Mouse (Mus musculus): ENCODE measurements around the gene Smox. TPM values are rescaled to one million over a fixed set of nuclear protein-coding genes. Genes with fewer than 3 reads are reported as not detected.

The Smox gene
- polyA plus RNA-seq, 1 experiment from 2014 or later = 26.9 TPM

DNA sequence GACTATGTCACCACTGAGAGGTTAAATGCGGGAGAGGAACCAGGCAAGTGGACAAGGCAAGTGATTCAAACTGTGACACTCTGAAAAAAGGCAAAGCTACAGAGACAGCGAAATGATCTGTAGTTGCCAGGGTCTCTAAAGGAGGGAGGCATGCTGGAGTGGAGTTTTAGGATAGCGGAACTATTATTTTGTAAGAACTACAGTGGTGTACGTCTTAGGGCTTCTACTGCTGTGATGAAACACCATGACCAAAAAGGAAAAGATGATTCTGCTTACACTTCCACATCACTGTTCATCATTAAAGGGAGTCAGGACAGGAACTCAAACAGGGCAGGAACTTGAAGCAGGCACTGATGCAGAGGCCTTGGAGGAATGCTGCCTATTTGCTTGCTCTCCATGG is 12.4 kb upstream of the Smox start:
- H3K27ac ChIP-seq (ENCODE audit: low read depth, low read length) = no peak overlapping the region
- no peaks in the 10 kb centered on the region for H3K27me3 ChIP-seq (ENCODE audit: control insufficient read depth, insufficient read depth, low read length)
- ATAC-seq (ENCODE audit: low FRiP score) (no peak), DNase-seq (ENCODE audit: low spot score, missing footprints) (peak; percentile 53)
- no peak overlapping the region for H3K4me3 ChIP-seq (ENCODE audit: low read depth, low read length)
- H3K9ac ChIP-seq (ENCODE audit: low read length) = no peak overlapping the region
- H3K4me1 ChIP-seq (ENCODE audit: control insufficient read depth, insufficient read depth, low read length) = no peaks in the 10 kb centered on the region
- 86% methylated on average over 4 of the region's 4 CpGs for WGBS
- H3K9me3 ChIP-seq (ENCODE audit: control insufficient read depth, low read length) = no peaks in the 10 kb centered on the region
- no peak overlapping the region for H3K4me2 ChIP-seq
- no peaks in the 10 kb centered on the region for H3K36me3 ChIP-seq (ENCODE audit: control insufficient read depth, insufficient read depth, low read length)

DNA sequence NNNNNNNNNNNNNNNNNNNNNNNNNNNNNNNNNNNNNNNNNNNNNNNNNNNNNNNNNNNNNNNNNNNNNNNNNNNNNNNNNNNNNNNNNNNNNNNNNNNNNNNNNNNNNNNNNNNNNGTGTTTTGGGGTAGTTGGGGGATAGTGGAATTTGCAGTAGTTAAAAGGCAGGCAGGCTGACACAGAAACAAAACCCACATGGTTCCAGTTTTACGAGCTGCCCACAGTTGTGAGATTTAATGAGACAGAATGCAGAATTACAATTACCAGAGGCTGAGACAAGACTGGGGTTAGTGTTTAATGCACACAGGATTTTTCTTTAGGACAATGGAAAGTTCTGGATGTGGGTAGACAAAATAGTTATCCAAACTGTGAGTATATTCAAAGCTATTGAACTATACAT is 9.6 kb upstream of the Smox start:
- no peak for DNase-seq (ENCODE audit: low spot score, missing footprints)
- Histone ChIP-seq H3K4me3 (ENCODE audit: low read depth, low read length) (no peak overlapping the region), H3K4me1 (ENCODE audit: control insufficient read depth, insufficient read depth, low read length) (no peaks in the 10 kb centered on the region), H3K27me3 (ENCODE audit: control insufficient read depth, insufficient read depth, low read length) (no peaks in the 10 kb centered on the region), H3K9me3 (ENCODE audit: control insufficient read depth, low read length) (no peaks in the 10 kb centered on the region), H3K36me3 (ENCODE audit: control insufficient read depth, insufficient read depth, low read length) (no peaks in the 10 kb centered on the region), H3K27ac (ENCODE audit: low read depth, low read length) (no peak overlapping the region), H3K4me2 (no peak overlapping the region), H3K9ac (ENCODE audit: low read length) (no peak overlapping the region)
- WGBS = 64% methylated on average over 1 of the region's 1 CpGs
- no peak for ATAC-seq (ENCODE audit: low FRiP score)

DNA sequence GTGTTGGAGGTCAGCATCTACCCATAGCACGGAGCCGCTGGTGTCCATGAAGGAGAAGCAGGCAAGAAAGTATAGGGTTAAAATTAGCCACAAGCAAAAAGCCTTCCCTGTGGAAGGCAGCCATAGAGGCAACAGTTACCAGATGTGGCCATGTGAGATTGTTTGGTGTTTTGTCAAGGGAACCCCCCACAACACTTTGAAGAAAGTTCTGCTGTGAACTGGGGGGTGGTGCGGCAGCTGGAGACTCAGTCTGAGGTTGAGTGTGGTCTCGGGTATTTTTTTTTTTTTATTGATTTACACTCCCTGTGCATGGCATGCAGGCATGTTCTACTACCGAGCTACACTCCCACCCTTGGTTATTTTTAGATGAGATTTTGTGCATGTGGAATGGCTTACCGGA is 8.8 kb upstream of the Smox start:
- Histone ChIP-seq H3K9ac (ENCODE audit: low read length) (no peak overlapping the region), H3K9me3 (ENCODE audit: control insufficient read depth, low read length) (no peaks in the 10 kb centered on the region), H3K27ac (ENCODE audit: low read depth, low read length) (no peak overlapping the region), H3K36me3 (ENCODE audit: control insufficient read depth, insufficient read depth, low read length) (no peaks in the 10 kb centered on the region), H3K4me2 (no peak overlapping the region), H3K27me3 (ENCODE audit: control insufficient read depth, insufficient read depth, low read length) (no peaks in the 10 kb centered on the region), H3K4me1 (ENCODE audit: control insufficient read depth, insufficient read depth, low read length) (no peaks in the 10 kb centered on the region), H3K4me3 (ENCODE audit: low read depth, low read length) (no peak overlapping the region)
- DNase-seq (ENCODE audit: low spot score, missing footprints) (no peak), ATAC-seq (ENCODE audit: low FRiP score) (no peak)
- 84% methylated on average over 6 of the region's 6 CpGs for WGBS

DNA sequence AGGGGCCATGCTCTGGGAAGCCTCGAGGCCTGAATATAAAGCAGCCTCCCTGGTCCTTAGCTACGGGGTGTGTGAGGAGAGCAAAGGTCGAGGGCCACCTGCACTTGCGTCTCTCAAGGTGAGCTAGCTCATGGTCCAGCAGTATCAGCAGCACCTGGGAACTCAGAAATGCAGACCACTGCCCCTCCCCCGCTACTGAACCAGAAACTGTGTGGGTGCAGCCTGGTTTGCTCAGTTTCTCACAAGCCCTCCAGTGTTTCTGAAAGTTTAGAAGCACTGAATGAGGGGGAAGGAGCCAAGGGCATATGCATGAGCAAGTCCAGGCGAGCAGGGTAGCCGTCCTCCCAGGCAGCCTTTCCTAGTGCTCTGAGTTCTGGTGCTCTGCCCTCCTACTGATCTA is 7.7 kb upstream of the Smox start:
- Histone ChIP-seq H3K4me2 (no peak overlapping the region), H3K4me1 (ENCODE audit: control insufficient read depth, insufficient read depth, low read length) (no peaks in the 10 kb centered on the region), H3K36me3 (ENCODE audit: control insufficient read depth, insufficient read depth, low read length) (no peaks in the 10 kb centered on the region), H3K9ac (ENCODE audit: low read length) (no peak overlapping the region), H3K9me3 (ENCODE audit: control insufficient read depth, low read length) (no peaks in the 10 kb centered on the region), H3K27ac (ENCODE audit: low read depth, low read length) (no peak overlapping the region), H3K4me3 (ENCODE audit: low read depth, low read length) (no peak overlapping the region), H3K27me3 (ENCODE audit: control insufficient read depth, insufficient read depth, low read length) (no peaks in the 10 kb centered on the region)
- DNase-seq (ENCODE audit: low spot score, missing footprints) (no peak), ATAC-seq (ENCODE audit: low FRiP score) (no peak)
- 77% methylated on average over 7 of the region's 7 CpGs for WGBS

DNA sequence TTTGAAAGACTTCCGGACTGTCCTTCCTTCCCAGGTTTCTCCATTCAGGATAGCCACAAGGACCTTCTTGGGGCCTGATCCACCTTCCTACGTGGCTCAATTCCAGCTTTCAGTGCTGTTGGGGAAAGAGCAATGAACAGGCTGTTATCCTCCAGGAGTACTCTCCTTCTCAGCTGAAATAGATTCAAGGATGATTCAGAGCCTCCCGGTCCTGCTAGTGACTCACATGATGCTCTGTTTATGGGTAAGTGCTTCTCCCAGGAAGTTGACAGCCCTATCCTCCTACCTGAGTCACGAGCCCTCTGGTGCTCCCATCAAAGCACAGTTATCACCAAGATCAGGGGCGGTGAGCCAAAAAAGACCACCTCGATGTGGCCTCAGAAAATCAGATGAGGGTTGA is 7.1 kb upstream of the Smox start:
- no peak overlapping the region for H3K4me2 ChIP-seq
- H3K9me3 ChIP-seq (ENCODE audit: control insufficient read depth, low read length) = no peaks in the 10 kb centered on the region
- H3K4me1 ChIP-seq (ENCODE audit: control insufficient read depth, insufficient read depth, low read length) = no peaks in the 10 kb centered on the region
- no peaks in the 10 kb centered on the region for H3K36me3 ChIP-seq (ENCODE audit: control insufficient read depth, insufficient read depth, low read length)
- DNase-seq (ENCODE audit: low spot score, missing footprints) (no peak), ATAC-seq (ENCODE audit: low FRiP score) (no peak)
- H3K27me3 ChIP-seq (ENCODE audit: control insufficient read depth, insufficient read depth, low read length) = no peaks in the 10 kb centered on the region
- H3K9ac ChIP-seq (ENCODE audit: low read length) = no peak overlapping the region
- no peak overlapping the region for H3K27ac ChIP-seq (ENCODE audit: low read depth, low read length)
- WGBS = 84% methylated on average over 6 of the region's 6 CpGs
- H3K4me3 ChIP-seq (ENCODE audit: low read depth, low read length) = no peak overlapping the region

DNA sequence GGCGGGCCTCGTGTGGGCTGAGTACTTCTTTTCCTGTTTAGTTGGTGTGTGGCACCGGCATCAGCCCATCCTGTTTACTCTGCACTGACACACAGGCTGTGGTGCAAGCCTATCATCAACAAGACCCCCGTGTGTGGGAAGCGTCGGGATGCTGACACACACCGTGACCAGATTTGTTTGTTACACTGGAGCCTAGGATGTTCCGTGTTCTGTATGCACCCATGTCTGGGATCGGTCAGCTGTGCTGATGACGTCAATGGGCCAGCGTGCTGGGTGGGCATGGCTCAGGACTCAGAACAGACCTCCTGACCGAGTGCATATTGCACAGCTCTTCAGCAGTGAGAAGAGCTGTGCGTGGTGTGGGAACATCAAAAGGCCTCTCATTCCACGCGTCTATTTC is 6.2 kb upstream of the Smox start:
- 91% methylated on average over 15 of the region's 15 CpGs for WGBS
- H3K4me1 ChIP-seq (ENCODE audit: control insufficient read depth, insufficient read depth, low read length) = no peaks in the 10 kb centered on the region
- no peak for DNase-seq (ENCODE audit: low spot score, missing footprints)
- H3K4me2 ChIP-seq = no peak overlapping the region
- no peaks in the 10 kb centered on the region for H3K27me3 ChIP-seq (ENCODE audit: control insufficient read depth, insufficient read depth, low read length)
- H3K9me3 ChIP-seq (ENCODE audit: control insufficient read depth, low read length) = no peaks in the 10 kb centered on the region
- no peak overlapping the region for H3K4me3 ChIP-seq (ENCODE audit: low read depth, low read length)
- H3K27ac ChIP-seq (ENCODE audit: low read depth, low read length) = no peak overlapping the region
- no peak for ATAC-seq (ENCODE audit: low FRiP score)
- no peak overlapping the region for H3K9ac ChIP-seq (ENCODE audit: low read length)
- no peaks in the 10 kb centered on the region for H3K36me3 ChIP-seq (ENCODE audit: control insufficient read depth, insufficient read depth, low read length)

DNA sequence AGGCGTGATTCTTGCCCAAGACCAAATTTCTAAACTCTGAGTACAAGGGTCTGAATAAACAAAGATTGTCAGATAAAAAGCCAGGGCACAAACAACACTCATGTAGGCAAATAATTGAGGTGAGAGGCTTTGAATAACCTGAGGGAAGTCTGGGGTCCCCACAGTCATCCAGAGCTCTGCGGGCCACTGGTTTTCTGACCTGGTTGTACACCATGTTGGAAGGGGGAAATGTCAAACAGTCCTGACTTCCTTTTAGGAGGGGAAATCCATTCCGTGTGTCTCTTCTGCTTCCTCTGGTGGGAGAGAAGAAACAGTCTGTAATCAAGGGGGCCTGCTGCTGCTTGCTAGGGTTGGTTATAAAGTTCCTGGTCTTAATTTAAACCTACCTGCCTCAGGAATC is 5.2 kb upstream of the Smox start:
- DNase-seq (ENCODE audit: low spot score, missing footprints) (no peak), ATAC-seq (ENCODE audit: low FRiP score) (no peak)
- H3K4me3 ChIP-seq (ENCODE audit: low read depth, low read length) = no peak overlapping the region
- WGBS = 85% methylated on average over 3 of the region's 3 CpGs
- no peaks in the 10 kb centered on the region for H3K9me3 ChIP-seq (ENCODE audit: control insufficient read depth, low read length)
- no peak overlapping the region for H3K27ac ChIP-seq (ENCODE audit: low read depth, low read length)
- H3K4me2 ChIP-seq = no peak overlapping the region
- H3K4me1 ChIP-seq (ENCODE audit: control insufficient read depth, insufficient read depth, low read length) = no peaks in the 10 kb centered on the region
- H3K9ac ChIP-seq (ENCODE audit: low read length) = no peak overlapping the region
- H3K27me3 ChIP-seq (ENCODE audit: control insufficient read depth, insufficient read depth, low read length) = no peaks in the 10 kb centered on the region
- H3K36me3 ChIP-seq (ENCODE audit: control insufficient read depth, insufficient read depth, low read length) = no peaks in the 10 kb centered on the region

DNA sequence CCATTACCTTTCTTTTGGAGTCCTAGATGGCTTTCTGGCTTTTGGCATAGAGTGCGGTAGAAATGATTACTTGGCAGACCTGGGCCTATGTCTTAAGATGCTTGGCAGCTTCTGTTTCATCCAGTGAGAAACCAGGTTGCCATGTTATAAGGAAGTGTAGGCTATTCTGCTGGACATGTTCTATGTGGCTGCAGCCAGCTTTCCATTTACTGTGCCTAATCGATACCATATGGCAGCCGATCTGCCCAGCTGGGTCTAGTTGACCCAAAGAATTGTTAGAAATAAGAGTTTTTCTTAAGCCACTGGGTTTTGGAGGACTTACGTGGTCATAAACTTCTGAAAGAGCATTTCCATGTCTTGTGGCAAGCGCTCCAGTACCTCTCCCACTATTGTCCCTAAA is 4.0 kb upstream of the Smox start:
- Histone ChIP-seq H3K36me3 (ENCODE audit: control insufficient read depth, insufficient read depth, low read length) (no peaks in the 10 kb centered on the region), H3K9me3 (ENCODE audit: control insufficient read depth, low read length) (no peaks in the 10 kb centered on the region), H3K4me3 (ENCODE audit: low read depth, low read length) (no peak overlapping the region), H3K27me3 (ENCODE audit: control insufficient read depth, insufficient read depth, low read length) (no peaks in the 10 kb centered on the region), H3K4me2 (no peak overlapping the region), H3K9ac (ENCODE audit: low read length) (no peak overlapping the region), H3K4me1 (ENCODE audit: control insufficient read depth, insufficient read depth, low read length) (no peaks in the 10 kb centered on the region), H3K27ac (ENCODE audit: low read depth, low read length) (no peak overlapping the region)
- ATAC-seq (ENCODE audit: low FRiP score) (no peak), DNase-seq (ENCODE audit: low spot score, missing footprints) (no peak)
- 84% methylated on average over 5 of the region's 5 CpGs for WGBS

DNA sequence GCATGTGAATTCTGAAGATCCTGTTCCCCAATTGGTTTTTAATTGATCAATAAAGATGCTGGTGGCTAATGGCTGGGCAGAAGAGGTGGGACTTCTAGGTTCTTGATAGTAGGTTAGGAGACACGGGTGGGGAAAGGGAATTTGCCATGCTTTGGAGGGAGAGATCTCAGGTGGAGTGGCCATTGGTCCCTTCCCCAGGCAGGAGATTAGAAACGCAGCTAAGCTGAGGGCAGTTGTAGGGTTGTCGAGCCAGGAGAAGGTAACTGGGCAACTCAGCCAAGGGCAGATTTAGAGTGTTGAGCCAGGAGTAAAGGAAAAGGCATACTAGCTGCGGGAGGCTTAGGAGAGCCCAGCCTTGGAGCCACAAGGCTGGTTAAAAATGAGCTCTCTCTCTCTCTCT is 3.0 kb upstream of the Smox start:
- WGBS = 74% methylated on average over 4 of the region's 4 CpGs
- H3K4me3 ChIP-seq (ENCODE audit: low read depth, low read length) = no peak overlapping the region
- H3K4me2 ChIP-seq = no peak overlapping the region
- no peaks in the 10 kb centered on the region for H3K9me3 ChIP-seq (ENCODE audit: control insufficient read depth, low read length)
- DNase-seq (ENCODE audit: low spot score, missing footprints) (no peak), ATAC-seq (ENCODE audit: low FRiP score) (no peak)
- H3K27me3 ChIP-seq (ENCODE audit: control insufficient read depth, insufficient read depth, low read length) = no peaks in the 10 kb centered on the region
- H3K9ac ChIP-seq (ENCODE audit: low read length) = no peak overlapping the region
- H3K4me1 ChIP-seq (ENCODE audit: control insufficient read depth, insufficient read depth, low read length) = peaks cover 6% of the 10 kb centered on the region; the same call in 1 of the 2 replicates
- no peak overlapping the region for H3K27ac ChIP-seq (ENCODE audit: low read depth, low read length)
- no peaks in the 10 kb centered on the region for H3K36me3 ChIP-seq (ENCODE audit: control insufficient read depth, insufficient read depth, low read length)

DNA sequence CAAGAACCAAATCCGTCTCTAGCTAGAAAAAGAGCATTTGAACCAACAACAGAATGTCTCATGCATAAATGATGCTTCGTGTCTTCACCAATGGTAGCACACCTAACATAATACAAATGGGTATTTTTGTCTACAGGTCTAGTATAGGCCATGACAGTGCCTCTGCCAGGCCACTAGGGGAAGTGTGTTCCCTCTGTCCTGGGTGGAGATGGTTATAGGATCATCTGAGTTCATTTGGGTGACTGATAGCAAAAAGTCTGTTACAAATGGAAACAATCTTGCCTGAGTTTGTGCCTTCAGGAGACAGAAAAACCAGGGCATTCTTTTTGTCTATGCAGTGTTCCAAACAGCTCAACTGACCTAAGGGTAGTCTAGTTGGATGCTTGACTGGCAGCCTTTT is 2.4 kb upstream of the Smox start:
- 86% methylated on average over 2 of the region's 2 CpGs for WGBS
- Histone ChIP-seq H3K9ac (ENCODE audit: low read length) (no peak overlapping the region), H3K9me3 (ENCODE audit: control insufficient read depth, low read length) (no peaks in the 10 kb centered on the region), H3K27ac (ENCODE audit: low read depth, low read length) (no peak overlapping the region), H3K4me2 (no peak overlapping the region), H3K36me3 (ENCODE audit: control insufficient read depth, insufficient read depth, low read length) (no peaks in the 10 kb centered on the region), H3K27me3 (ENCODE audit: control insufficient read depth, insufficient read depth, low read length) (no peaks in the 10 kb centered on the region), H3K4me1 (ENCODE audit: control insufficient read depth, insufficient read depth, low read length) (peaks cover 6% of the 10 kb centered on the region; the same call in 1 of the 2 replicates), H3K4me3 (ENCODE audit: low read depth, low read length) (no peak overlapping the region)
- DNase-seq (ENCODE audit: low spot score, missing footprints) (no peak), ATAC-seq (ENCODE audit: low FRiP score) (no peak)

All from midbrain, embryonic 11.5 days (tissue).